Mouse (Mus musculus) 3134 (cell line): ENCODE measurements around the gene Pcnx3.
A peak's percentile ranks its signal among the peaks of the same experiment; 100 is the strongest.

Experiments
- DNase-seq: peaks from one replicate; pipeline ENCODE4 v3.0.0-alpha.2; 2011; ENCODE audit warnings: low spot score; ENCODE audit not compliant: insufficient read length; ENCODE audit errors: extremely low read depth

Pcnx3 gene

GRCm38 (mm10) chr19:5646731-5647330 lies 41.9 kb downstream of the Pcnx3 start:
- DNase-seq = no peak

GRCm38 (mm10) chr19:5645280-5645679 lies 43.4 kb downstream of the Pcnx3 start:
- no peak for DNase-seq

DNA sequence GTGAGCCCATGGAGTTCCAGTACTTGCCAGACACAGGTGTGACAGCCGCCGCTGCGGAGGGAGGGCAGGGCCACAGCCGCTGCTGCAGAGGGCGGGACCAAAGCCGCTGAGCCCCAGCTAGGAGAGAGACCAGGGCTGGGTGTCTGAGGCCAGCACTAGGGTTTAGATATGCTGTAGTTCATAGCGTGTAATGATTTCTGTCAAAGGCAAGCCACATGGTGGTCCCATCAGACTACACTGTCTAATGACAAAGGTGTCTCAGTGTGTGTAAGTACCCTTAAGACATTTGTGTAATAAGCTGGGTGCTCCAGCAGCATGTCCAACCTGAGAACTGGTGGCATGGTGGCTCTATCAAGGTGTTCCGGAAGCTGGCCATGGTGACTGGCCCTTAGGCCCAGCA lies 47.1 kb downstream of the Pcnx3 start:
- no peak for DNase-seq

DNA sequence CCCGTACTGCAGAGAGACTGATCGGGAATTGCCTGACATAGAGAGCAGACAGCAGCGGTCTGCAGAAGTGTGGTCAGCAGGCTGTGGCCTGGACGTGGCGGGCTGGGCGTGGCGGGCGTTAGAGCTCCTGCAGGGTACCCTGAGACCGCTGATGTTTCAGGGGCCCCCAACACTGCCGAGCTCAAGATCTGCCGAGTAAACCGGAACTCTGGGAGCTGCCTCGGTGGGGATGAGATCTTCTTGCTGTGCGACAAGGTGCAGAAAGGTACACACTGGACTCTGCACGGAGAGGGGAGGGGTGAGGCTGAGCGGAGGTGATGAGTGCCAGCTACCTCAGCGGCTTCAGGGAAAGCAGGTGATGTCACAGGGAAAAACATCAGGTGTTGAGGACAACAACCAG lies 47.7 kb downstream of the Pcnx3 start:
- DNase-seq = no peak

DNA sequence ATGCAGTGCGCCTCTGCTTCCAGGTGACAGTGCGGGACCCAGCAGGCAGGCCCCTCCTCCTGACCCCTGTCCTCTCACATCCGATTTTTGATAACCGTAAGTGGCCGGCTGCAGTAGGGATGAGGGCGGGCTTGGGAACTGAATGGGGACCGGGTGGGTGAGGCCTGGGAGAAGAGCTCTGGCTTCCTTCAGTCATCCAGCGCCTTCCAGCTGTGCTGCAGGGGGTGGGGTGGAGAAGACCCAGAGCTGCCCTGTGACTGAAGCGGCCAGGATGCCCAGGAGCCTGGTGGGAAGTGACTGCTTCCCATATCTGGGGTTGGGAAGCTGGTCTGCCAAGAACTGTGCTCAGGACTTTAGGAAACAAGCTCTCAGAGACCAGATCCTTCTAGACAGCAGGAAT lies 48.4 kb downstream of the Pcnx3 start:
- no peak for DNase-seq

DNA sequence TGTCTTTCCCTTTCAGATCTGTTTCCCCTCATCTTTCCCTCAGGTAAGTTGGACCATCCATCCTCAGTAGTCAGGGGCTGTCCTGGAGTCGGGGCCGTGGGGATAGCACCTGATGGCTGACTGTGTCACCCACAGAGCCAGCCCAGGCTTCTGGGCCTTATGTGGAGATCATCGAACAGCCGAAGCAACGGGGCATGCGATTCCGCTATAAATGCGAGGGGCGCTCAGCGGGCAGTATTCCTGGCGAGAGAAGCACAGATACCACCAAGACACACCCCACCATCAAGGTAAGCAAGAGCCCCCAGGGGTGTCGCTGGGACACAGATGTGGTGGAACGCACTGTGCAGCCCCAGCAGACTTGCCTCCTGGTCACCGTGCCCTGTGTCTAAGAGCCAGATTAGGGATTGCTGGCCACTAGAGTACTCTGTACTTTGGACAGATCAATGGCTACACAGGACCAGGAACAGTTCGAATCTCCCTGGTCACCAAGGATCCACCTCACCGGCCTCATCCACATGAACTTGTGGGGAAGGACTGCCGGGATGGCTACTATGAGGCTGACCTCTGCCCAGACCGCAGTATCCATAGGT lies 50.2 kb downstream of the Pcnx3 start:
- no peak for DNase-seq

DNA sequence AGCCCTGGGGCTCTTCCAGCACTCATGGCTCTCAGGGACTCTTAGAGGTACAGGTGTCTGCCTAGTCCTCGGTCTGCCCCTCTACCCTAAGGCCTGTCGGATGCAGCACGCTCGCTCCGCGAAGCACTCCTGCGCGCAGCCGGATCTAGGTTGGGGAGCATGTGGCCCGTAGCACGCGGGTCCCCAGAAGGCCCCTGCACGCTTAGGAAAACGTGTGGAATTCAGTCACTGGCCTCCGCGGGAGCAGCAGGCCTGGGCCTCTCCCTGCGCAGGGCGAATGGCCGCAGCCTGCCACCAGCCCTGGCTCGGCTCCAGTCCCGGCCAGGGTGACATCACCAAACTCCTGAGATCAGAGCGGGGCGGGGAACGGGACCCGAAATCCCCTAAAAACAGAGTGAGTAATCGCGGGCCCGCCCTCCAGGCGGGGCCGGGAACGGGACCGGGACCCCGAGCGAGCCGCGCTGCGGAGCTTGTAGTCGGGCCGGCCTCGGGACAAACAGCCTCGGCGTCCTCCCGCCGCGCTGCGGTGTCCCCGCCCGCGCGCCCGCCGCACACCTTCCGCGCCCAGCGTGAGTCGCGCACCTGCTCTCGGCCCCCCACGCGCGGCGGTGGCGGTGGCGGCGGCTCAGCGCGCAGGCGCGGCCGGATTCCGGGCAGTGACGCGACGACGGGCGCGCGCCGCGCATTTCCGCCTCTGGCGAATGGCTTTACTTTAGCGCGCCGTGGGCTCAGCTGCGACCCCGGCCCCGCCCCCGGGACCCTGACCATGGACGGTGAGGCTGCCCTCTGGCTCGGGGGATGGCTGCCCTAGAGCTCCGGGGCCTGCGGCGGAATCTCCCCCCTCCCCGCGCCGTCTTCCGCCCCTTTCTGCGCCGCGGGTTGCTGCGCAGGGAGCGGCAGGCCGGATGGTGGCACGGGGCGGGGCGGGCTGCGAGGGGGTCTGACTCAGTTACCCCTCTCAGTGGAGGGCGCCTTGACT lies 51.4 kb downstream of the Pcnx3 start, which contains the start of gene Rela:
Gene Rela (plus strand): TSS at position 415 of the 979 bp plus-strand sequence.
- DNase-seq = peak; percentile 92

DNA sequence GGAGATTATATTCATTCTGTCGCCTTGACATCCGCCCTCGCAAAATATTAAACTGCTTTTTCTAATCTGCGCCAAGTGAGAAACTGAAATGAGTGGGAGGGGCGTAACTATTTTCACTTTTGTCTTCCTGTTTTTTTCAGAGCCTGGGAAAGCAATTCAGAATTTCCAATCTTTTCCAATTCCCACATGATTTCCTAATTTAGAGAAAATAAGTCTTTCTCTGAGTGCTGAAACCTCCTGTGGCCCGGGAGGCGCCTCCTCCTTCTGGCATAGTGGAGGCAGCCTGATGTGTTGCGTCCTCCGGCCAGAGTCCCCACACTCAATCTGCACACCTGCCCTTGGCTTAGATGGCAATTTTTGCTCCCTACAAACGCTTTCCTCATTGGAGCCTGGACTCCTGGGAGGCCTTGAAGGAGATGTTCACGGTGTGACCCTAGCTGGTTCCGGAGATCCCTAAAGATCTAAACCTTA lies 52.1 kb downstream of the Pcnx3 start:
- no peak for DNase-seq

DNA sequence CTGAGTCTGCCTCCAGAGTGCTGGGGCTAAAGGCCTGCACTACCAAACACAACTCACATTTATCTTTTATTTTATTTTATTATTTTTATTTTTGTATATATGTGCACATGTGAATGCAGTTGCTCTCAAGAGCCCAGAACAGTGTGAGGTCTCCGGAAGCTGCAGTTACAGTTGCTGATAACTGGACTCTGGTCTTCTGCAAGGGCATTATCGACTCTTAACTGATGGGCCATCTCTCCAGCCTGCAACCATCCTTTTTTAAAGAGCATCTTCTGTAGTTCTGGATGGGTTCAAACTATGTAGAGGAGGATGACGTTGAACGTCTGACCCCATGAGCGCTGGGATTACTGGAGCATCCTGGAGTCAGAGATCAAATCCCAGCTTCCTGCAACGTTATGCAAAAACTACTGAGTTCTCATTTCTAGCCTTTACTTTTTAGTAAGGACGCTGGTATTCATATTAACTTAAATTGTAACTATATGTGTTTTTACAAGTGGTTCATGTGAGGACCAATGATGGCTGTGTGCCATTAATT lies 52.6 kb downstream of the Pcnx3 start:
- DNase-seq = no peak

DNA sequence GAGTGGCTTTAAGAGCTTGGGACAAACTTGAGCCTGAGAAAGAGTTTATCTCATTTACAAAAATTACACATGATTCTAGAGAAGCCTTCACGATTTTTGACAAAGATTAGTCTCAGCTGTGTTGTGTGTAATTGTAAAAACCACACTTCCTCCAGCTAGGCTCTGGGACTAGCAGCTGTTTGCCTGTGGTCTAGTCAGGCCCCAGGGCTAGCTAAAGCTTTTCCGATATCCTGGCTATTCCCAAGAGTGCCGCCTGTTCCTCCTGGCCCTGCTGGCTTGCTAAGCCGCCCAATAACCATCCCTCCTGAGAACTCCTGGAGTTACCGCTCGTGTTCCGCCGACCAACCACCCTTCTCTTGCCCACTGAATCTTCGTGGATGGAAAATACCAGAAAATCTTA lies 56.6 kb downstream of the Pcnx3 start:
- no peak for DNase-seq

- no peak for DNase-seq
Measured at GRCm38 (mm10) chr19:5629907-5630306, 58.8 kb downstream of the Pcnx3 start.

GRCm38 (mm10) chr19:5625311-5625710 lies 63.4 kb downstream of the Pcnx3 start:
- no peak for DNase-seq

DNA sequence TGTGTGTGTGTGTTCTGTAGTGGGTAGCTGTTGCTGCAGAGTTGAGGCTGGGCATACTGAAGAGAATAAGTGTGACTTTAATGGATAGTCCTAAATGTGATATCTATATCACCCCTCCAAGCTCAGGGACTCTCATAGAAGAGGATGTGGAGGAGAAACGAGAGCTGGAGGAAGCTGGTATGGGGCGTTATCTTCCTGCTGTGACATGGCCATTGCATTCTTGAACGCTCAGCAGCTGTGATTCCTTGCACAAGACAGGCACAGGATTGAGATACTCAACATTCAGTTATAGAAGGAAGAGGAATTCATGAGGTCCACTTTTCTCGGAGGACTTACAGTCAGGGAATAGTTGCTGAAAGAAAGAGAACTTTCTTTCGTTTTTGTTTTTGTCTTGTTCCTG lies 66.8 kb downstream of the Pcnx3 start:
- no peak for DNase-seq

DNA sequence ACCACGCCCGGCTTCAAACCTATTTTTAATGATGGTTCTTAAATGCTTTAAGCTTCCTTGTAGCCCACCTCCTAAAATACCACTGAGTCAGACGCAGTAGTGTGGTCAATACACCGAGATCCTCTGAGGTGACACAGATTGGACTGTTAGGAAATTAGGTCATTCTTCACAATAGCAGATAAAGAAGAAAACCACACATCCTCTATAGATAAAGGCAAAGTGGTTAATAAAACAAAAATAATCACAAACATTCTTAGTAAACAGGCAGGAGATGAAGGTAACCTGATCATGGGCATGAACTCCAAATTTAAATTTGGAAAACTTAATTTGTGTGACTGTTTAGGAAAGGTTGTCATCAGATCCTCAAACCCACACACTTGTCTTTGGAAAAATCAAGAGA lies 68.7 kb downstream of the Pcnx3 start:
- no peak for DNase-seq

DNA sequence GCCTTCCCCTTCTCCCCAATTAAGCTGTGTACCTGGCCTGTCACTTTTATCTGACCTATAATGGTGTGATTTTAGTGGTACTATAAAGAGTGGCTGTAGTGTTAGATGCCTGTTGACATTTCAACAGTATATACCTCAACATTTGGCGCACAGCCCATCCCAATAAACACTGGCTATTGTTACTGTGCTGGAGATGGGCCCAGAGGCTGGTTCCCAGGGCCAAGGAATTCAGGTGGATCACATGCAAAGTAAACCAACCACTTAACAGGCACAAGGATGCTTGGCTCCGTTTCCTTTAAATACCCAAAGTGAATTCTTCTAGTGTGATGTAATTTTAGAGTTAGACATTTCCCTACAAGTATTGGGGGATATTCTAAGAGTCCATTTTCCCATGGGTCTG lies 73.8 kb downstream of the Pcnx3 start:
- no peak for DNase-seq
